Mouse (Mus musculus): Measurements from ENCODE around the gene Nfatc2ip.

- TF ChIP-seq CTCF (IDR thresholded peaks at IDR 0.05; ENCODE audit: low read depth) (no peak), EP300 (IDR thresholded peaks at IDR 0.05; ENCODE audit: low read depth) (no peak)
Measured at GRCm38 (mm10) chr7:126440134-126440533, 43.6 kb upstream of the Nfatc2ip start.

All from liver, embryonic 14.5 days (tissue).